Mouse (Mus musculus) CH12.LX (cell line): ENCODE results near the gene Adamtsl4. TPM values are rescaled to one million over a fixed set of nuclear protein-coding genes. Genes with fewer than 3 reads are reported as not detected.

ENCODE experiments used
- DNase-seq: peaks from one replicate; pipeline ENCODE4 v3.0.0-alpha.2; 2013; ENCODE audit errors: extremely low read depth
- H3K27ac ChIP-seq: 2 replicates; pipeline ENCODE4 v1.5.1; 2012; ENCODE audit warnings: low read depth, mild to moderate bottlenecking, control low read depth, moderate library complexity; ENCODE audit not compliant: insufficient read depth
- H3K27me3 ChIP-seq: replicated peaks from 2 replicates; pipeline ENCODE3; 2012; ENCODE audit warnings: inconsistent platforms
- H3K36me3 ChIP-seq, 2 experiments: replicated peaks in 1 of 2; 2 replicates each; pipeline versions ENCODE3 to v1.6.1; 2012; ENCODE audit warnings: inconsistent platforms in 1 of 2, low read length in 1 of 2, mild to moderate bottlenecking in 1 of 2, mixed read lengths in 1 of 2, moderate library complexity in 1 of 2; ENCODE audit not compliant: control insufficient read depth in 1 of 2, insufficient read depth in 1 of 2
- H3K4me1 ChIP-seq, 2 experiments: 2 replicates each; pipeline ENCODE4 v1.6.1; 2012; ENCODE audit warnings: inconsistent platforms in 1 of 2, moderate library complexity in 1 of 2; ENCODE audit not compliant: insufficient read depth in 2 of 2, control insufficient read depth in 1 of 2
- H3K4me2 ChIP-seq: 2 replicates; pipeline ENCODE4 v1.6.1; 2012; ENCODE audit warnings: low read depth, mild to moderate bottlenecking, control low read depth; ENCODE audit not compliant: poor library complexity, insufficient read depth, severe bottlenecking
- H3K4me3 ChIP-seq, 3 experiments: fragments of 150-350 bp in 1 of 3; sonication (generic) in 1 of 3; replicated peaks in 1 of 3; 2 replicates each; pipeline versions ENCODE3 to v1.5.1; 2011 to 2012; ENCODE audit warnings: low read depth in 2 of 3, low read length in 2 of 3, mild to moderate bottlenecking in 2 of 3, moderate library complexity in 2 of 3, control low read depth in 1 of 3, improper control_type of control experiment in 1 of 3, inconsistent platforms in 1 of 3, mixed read lengths in 1 of 3; ENCODE audit not compliant: poor library complexity in 1 of 3
- H3K79me2 ChIP-seq: replicated peaks from 2 replicates; pipeline ENCODE4 v1.6.1; 2012; ENCODE audit warnings: mild to moderate bottlenecking, moderate library complexity; ENCODE audit not compliant: control insufficient read depth, poor library complexity, insufficient read depth, severe bottlenecking; ENCODE audit errors: extremely low read depth
- H3K9ac ChIP-seq: 2 replicates; pipeline ENCODE4 v1.6.1; 2012; ENCODE audit warnings: low read depth, mild to moderate bottlenecking, control low read depth, moderate library complexity; ENCODE audit not compliant: insufficient read depth
- H3K9me3 ChIP-seq: replicated peaks from 2 replicates; pipeline ENCODE3; 2012; ENCODE audit warnings: low read length, inconsistent platforms, mixed read lengths
- BHLHE40 ChIP-seq: IDR thresholded peaks from 2 replicates; pipeline ENCODE4 v1.6.1; 2011; ENCODE audit warnings: mild to moderate bottlenecking, low read depth, low read length, improper control_type of control experiment
- CHD1 ChIP-seq: IDR thresholded peaks from 2 replicates; pipeline ENCODE4 v1.6.1; 2012; ENCODE audit warnings: low read depth, low read length, improper control_type of control experiment, inconsistent platforms
- CHD2 ChIP-seq: IDR thresholded peaks from 2 replicates; pipeline ENCODE4 v1.6.1; 2011; ENCODE audit warnings: low read length, improper control_type of control experiment
- CTCF ChIP-seq, 2 experiments: IDR thresholded peaks in 1 of 2; conservative IDR thresholded peaks in 1 of 2; 2 replicates each; pipeline ENCODE4 v1.5.1; 2011 to 2012; ENCODE audit warnings: low read depth in 2 of 2, low read length in 2 of 2, improper control_type of control experiment in 1 of 2, inconsistent platforms in 1 of 2, mild to moderate bottlenecking in 1 of 2, moderate library complexity in 1 of 2
- E2F4 ChIP-seq: IDR thresholded peaks from 2 replicates; pipeline ENCODE4 v1.6.1; 2011; ENCODE audit warnings: low read depth, low read length, improper control_type of control experiment; ENCODE audit not compliant: insufficient replicate concordance
- EP300 ChIP-seq: IDR thresholded peaks from 2 replicates; pipeline ENCODE4 v1.6.1; 2011; ENCODE audit warnings: low read length, improper control_type of control experiment
- ETS1 ChIP-seq: conservative IDR thresholded peaks from 2 replicates; pipeline ENCODE4 v1.6.1; 2012; ENCODE audit warnings: low read depth, mild to moderate bottlenecking, inconsistent platforms, low read length, improper control_type of control experiment, moderate library complexity
- GABPA ChIP-seq: IDR thresholded peaks from 2 replicates; pipeline ENCODE4 v1.6.1; 2012; ENCODE audit warnings: low read depth, low read length, improper control_type of control experiment, inconsistent platforms; ENCODE audit not compliant: insufficient replicate concordance
- JUN ChIP-seq: IDR thresholded peaks from 2 replicates; pipeline ENCODE4 v1.6.1; 2011; ENCODE audit warnings: low read depth, mild to moderate bottlenecking, low read length, improper control_type of control experiment, moderate library complexity; ENCODE audit not compliant: insufficient read depth
- JUND ChIP-seq: conservative IDR thresholded peaks from 2 replicates; pipeline ENCODE4 v1.6.1; 2011; ENCODE audit warnings: low read depth, low read length, improper control_type of control experiment
- KAT2A ChIP-seq: IDR thresholded peaks from 2 replicates; pipeline ENCODE4 v1.6.1; 2012; ENCODE audit warnings: low read length, improper control_type of control experiment, inconsistent platforms; ENCODE audit not compliant: insufficient replicate concordance
- MAFK ChIP-seq: IDR thresholded peaks from 2 replicates; pipeline ENCODE4 v1.6.1; 2011; ENCODE audit warnings: low read length, improper control_type of control experiment; ENCODE audit not compliant: insufficient replicate concordance
- MAX ChIP-seq: IDR thresholded peaks from 2 replicates; pipeline ENCODE4 v1.6.1; 2011; ENCODE audit warnings: low read length, improper control_type of control experiment
- MEF2A ChIP-seq: IDR thresholded peaks from 2 replicates; pipeline ENCODE4 v1.6.1; 2014; ENCODE audit warnings: low read depth, mild to moderate bottlenecking, inconsistent platforms, low read length, improper control_type of control experiment, borderline replicate concordance
- MXI1 ChIP-seq: IDR thresholded peaks from 2 replicates; pipeline ENCODE4 v1.6.1; 2011; ENCODE audit warnings: mild to moderate bottlenecking, low read depth, low read length, improper control_type of control experiment
- MYC ChIP-seq: IDR thresholded peaks from 2 replicates; pipeline ENCODE4 v1.6.1; 2011; ENCODE audit warnings: low read depth, mild to moderate bottlenecking, improper control_type of control experiment, low read length
- NELFE ChIP-seq: IDR thresholded peaks from 2 replicates; pipeline ENCODE4 v1.6.1; 2011; ENCODE audit warnings: low read depth, low read length, improper control_type of control experiment
- POLR2AphosphoS2 ChIP-seq: IDR thresholded peaks from 2 replicates; pipeline ENCODE4 v1.6.1; 2011; ENCODE audit warnings: low read depth, low read length, improper control_type of control experiment
- RAD21 ChIP-seq: IDR thresholded peaks from 2 replicates; pipeline ENCODE4 v1.6.1; 2011; ENCODE audit warnings: low read depth, mild to moderate bottlenecking, low read length, improper control_type of control experiment, moderate library complexity
- RCOR1 ChIP-seq: conservative IDR thresholded peaks from 2 replicates; pipeline ENCODE4 v1.6.1; 2012; ENCODE audit warnings: low read depth, mild to moderate bottlenecking, inconsistent platforms, low read length, improper control_type of control experiment
- SIN3A ChIP-seq: IDR thresholded peaks from 2 replicates; pipeline ENCODE4 v1.6.1; 2012; ENCODE audit warnings: low read length, improper control_type of control experiment, inconsistent platforms
- TBP ChIP-seq: conservative IDR thresholded peaks from 2 replicates; pipeline ENCODE4 v1.6.1; 2011; ENCODE audit warnings: low read depth, low read length, improper control_type of control experiment
- TCF12 ChIP-seq: IDR thresholded peaks from 2 replicates; pipeline ENCODE4 v1.6.1; 2014; ENCODE audit warnings: low read depth, mild to moderate bottlenecking, inconsistent platforms, low read length, improper control_type of control experiment
- UBTF ChIP-seq: IDR thresholded peaks from 2 replicates; pipeline ENCODE4 v1.6.1; 2012; ENCODE audit warnings: low read depth, mild to moderate bottlenecking, inconsistent platforms, low read length, improper control_type of control experiment, moderate library complexity
- USF1 ChIP-seq: IDR thresholded peaks from 2 replicates; pipeline ENCODE4 v1.6.1; 2014; ENCODE audit warnings: low read depth, mild to moderate bottlenecking, inconsistent platforms, low read length, improper control_type of control experiment
- USF2 ChIP-seq: conservative IDR thresholded peaks from 2 replicates; pipeline ENCODE4 v1.6.1; 2011; ENCODE audit warnings: low read depth, low read length, improper control_type of control experiment
- ZKSCAN1 ChIP-seq: IDR thresholded peaks from 2 replicates; pipeline ENCODE4 v1.6.1; 2012; ENCODE audit warnings: low read depth, inconsistent platforms, low read length, improper control_type of control experiment, borderline replicate concordance
- dilution Hi-C: fragments of 300-500 bp; cut with MboI; formaldehyde crosslinking; loops from 2 replicates; pipeline ENCODE4 v1.14.3; 2020; ENCODE audit warnings: low sequenced_read_pairs; ENCODE audit not compliant: extremely low pct_unique_long_range_greater_than_20kb, extremely low pct_ligation_motif_present
- in situ Hi-C: fragments of 300-500 bp; cut with MboI; formaldehyde crosslinking; loops from 3 replicates; pipeline ENCODE4 v1.14.3; 2019; ENCODE audit warnings: low sequenced_read_pairs, low pct_ligation_motif_present, low pct_unique_long_range_greater_than_20kb, mixed read lengths
- polyA plus RNA-seq: library from polyadenylated mRNA; unstranded; fragments of >175 nt; gene quantifications from 2 replicates; pipeline ENCODE4 v1.2.1, GENCODE M21; 2012; ENCODE audit warnings: low read depth; ENCODE audit not compliant: insufficient read length
- total RNA-seq, 2 experiments: library from RNA; depleted of rRNA; stranded (reverse); fragments of 300-350 nt in 1 of 2; fragments of >200 nt in 1 of 2; gene quantifications; 2 replicates each; pipeline ENCODE4 v1.2.3; 2012 to 2014

The Adamtsl4 gene
- total and polyA plus RNA-seq, 3 experiments, result 0.10 to 0.85 TPM; not detected in 1

- DNase-seq, result no peak
- in situ Hi-C loops (no loop called here), dilution Hi-C loops (no loop called here)
- H3K9ac ChIP-seq, result no peak overlapping the region
- H3K36me3 ChIP-seq, result no peaks in the 10 kb centered on the region
- no peak overlapping the region for H3K4me2 ChIP-seq
- 0 out of 4 replicates have a peak, but pooled peaks cover 0 to 2% of the 10 kb centered on the region in 2 experiments for H3K4me1 ChIP-seq
- H3K4me3 ChIP-seq, result no peak overlapping the region
- no peak overlapping the region for H3K27ac ChIP-seq
- TF ChIP-seq USF2, result no peak
- TF ChIP-seq MEF2A, result no peak
- TF ChIP-seq SIN3A, result no peak
- no peak for TF ChIP-seq E2F4
- no peak for TF ChIP-seq RAD21
- no peak for TF ChIP-seq CHD2
- TF ChIP-seq TBP, result no peak
- TF ChIP-seq ZKSCAN1, result no peak
- TF ChIP-seq GABPA, result no peak
- no peak for TF ChIP-seq EP300
- TF ChIP-seq JUND, result no peak
- no peak for TF ChIP-seq MXI1
- no peak for TF ChIP-seq CHD1
- TF ChIP-seq MYC, result no peak
- no peak for TF ChIP-seq KAT2A
- no peak for TF ChIP-seq CTCF (conservative IDR thresholded peaks at IDR 0.05 in 1 of 2, IDR thresholded peaks at IDR 0.05 in 1 of 2; ENCODE audit: low read depth in 2 of 2, low read length in 2 of 2)
- TF ChIP-seq JUN, result no peak
- TF ChIP-seq MAX, result no peak
- TF ChIP-seq MAFK, result no peak
- no peak for TF ChIP-seq BHLHE40
- H3K79me2 ChIP-seq, result no peaks in the 10 kb centered on the region
- H3K27me3 ChIP-seq, result no peaks in the 10 kb centered on the region
- no peaks in the 10 kb centered on the region for H3K9me3 ChIP-seq
These were observed 34.7 kb upstream of the Adamtsl4 start for GRCm38 (mm10) chr3:95722386-95722785.

- Histone ChIP-seq H3K79me2 (no peaks in the 10 kb centered on the region), H3K4me2 (no peak overlapping the region), H3K4me1 (peaks cover 5 to 22% of the 10 kb centered on the region in 2 experiments), H3K27ac (no peak overlapping the region), H3K4me3 (no peak overlapping the region), H3K9me3 (peaks cover 2% of the 10 kb centered on the region), H3K36me3 (no peaks in the 10 kb centered on the region), H3K27me3 (no peaks in the 10 kb centered on the region), H3K9ac (no peak overlapping the region)
- TF ChIP-seq MAFK (no peak), MAX (no peak), UBTF (no peak), ETS1 (no peak), POLR2AphosphoS2 (no peak), USF1 (no peak), ZKSCAN1 (no peak), TCF12 (no peak), USF2 (no peak), RAD21 (no peak), NELFE (no peak), RCOR1 (no peak)
- dilution Hi-C loops (no loop called here), in situ Hi-C loops (no loop called here)
- DNase-seq, result no peak
These were observed 30.4 kb upstream of the Adamtsl4 start for GRCm38 (mm10) chr3:95718153-95718552.
